Mouse (Mus musculus) gastrocnemius, postnatal 25 days (tissue): ENCODE measurements around the gene Gm10570. TPM values are rescaled to one million over a fixed set of nuclear protein-coding genes. Genes with fewer than 3 reads are reported as not detected.

Source experiments
- DNase-seq: peaks from one replicate; pipeline ENCODE4 v3.0.0; 2022
- total RNA-seq, 2 experiments: library from RNA; stranded (reverse); gene quantifications; 1 replicate in 1 of 2; 2 replicates in 1 of 2; pipeline ENCODE4 v1.2.3; 2021

Gene Gm10570
- total RNA-seq, 2 experiments from 2014 or later, result not detected

- DNase-seq, result no peak
Measured at GRCm38 (mm10) chr4:130273698-130274345, 34.7 kb downstream of the Gm10570 start.

GRCm38 (mm10) chr4:130270611-130271347, 37.7 kb downstream of the Gm10570 start:
- no peak for DNase-seq

- DNase-seq, result no peak
Measured at GRCm38 (mm10) chr4:130270089-130270488, 38.4 kb downstream of the Gm10570 start.

GRCm38 (mm10) chr4:130268736-130269135, 39.7 kb downstream of the Gm10570 start:
- no peak for DNase-seq

GRCm38 (mm10) chr4:130267069-130267468, 41.4 kb downstream of the Gm10570 start:
- no peak for DNase-seq

GRCm38 (mm10) chr4:130266601-130267000, 41.9 kb downstream of the Gm10570 start:
- no peak for DNase-seq

GRCm38 (mm10) chr4:130264698-130265349, 43.6 kb downstream of the Gm10570 start:
- DNase-seq, result no peak

GRCm38 (mm10) chr4:130264131-130264530, 44.3 kb downstream of the Gm10570 start:
- no peak for DNase-seq

- no peak for DNase-seq
Measured at GRCm38 (mm10) chr4:130260406-130260805, 48.1 kb downstream of the Gm10570 start.

Other genes with a start within 250 kb of the Gm10570 start
- 10 to 100 TPM; 28.9 to 30.5 TPM for gene Pef1, start 206.1 kb downstream of the Gm10570 start, total RNA-seq
- not detected for gene Hcrtr1, start 169.3 kb downstream of the Gm10570 start, total RNA-seq
- gene Tinagl1, start 133.6 kb downstream of the Gm10570 start, total RNA-seq, result 10 to 100 TPM; 23.7 to 31.5 TPM
- not detected for gene Gm853, start 86.3 kb downstream of the Gm10570 start, total RNA-seq
- 10 to 100 TPM; 52.0 to 64.1 TPM for gene Serinc2, start 29.5 kb downstream of the Gm10570 start, total RNA-seq
- gene Fabp3, start 79 bp downstream of the Gm10570 start, total RNA-seq, result 1,000 to 10,000 TPM in 1 of 2 experiments, 100 to 1,000 TPM in 1; 646 to 1,026 TPM
- 10 to 100 TPM; 36.1 to 37.7 TPM for gene Zcchc17, start 51.3 kb upstream of the Gm10570 start, total RNA-seq
- 10 to 100 TPM; 10.9 to 11.2 TPM for gene Snrnp40, start 51.5 kb upstream of the Gm10570 start, total RNA-seq